Mouse (Mus musculus): ENCODE measurements around the gene Dram1.

Gene Dram1

GRCm38 (mm10) chr10:88287261-88287660, 91.6 kb downstream of the Dram1 start:
- no peak for DNase-seq (ENCODE audit: low spot score)

- DNase-seq (ENCODE audit: low spot score), result no peak
These were observed 94.4 kb downstream of the Dram1 start for GRCm38 (mm10) chr10:88284343-88284990.

GRCm38 (mm10) chr10:88281699-88282098, 97.2 kb downstream of the Dram1 start:
- no peak for DNase-seq (ENCODE audit: low spot score)

- DNase-seq (ENCODE audit: low spot score), result no peak
These were observed 104.8 kb downstream of the Dram1 start for GRCm38 (mm10) chr10:88274045-88274444.
